Mouse (Mus musculus) kidney, postnatal 0 days (tissue): ENCODE measurements around the gene Mcoln3. TPM values are rescaled to one million over a fixed set of nuclear protein-coding genes. Genes with fewer than 3 reads are reported as not detected.

Experiments
- ATAC-seq: fragments of 200-750 bp; cut with Nextera tagmentation; replicated peaks from 2 replicates; pipeline ENCODE4 v1.8.0; 2017; ENCODE audit warnings: low read depth, moderate number of reproducible peaks, moderate TSS enrichment, moderate library complexity; ENCODE audit not compliant: low FRiP score
- DNase-seq: peaks from one replicate; pipeline ENCODE4 v3.0.0-alpha.2; 2016; ENCODE audit warnings: low spot score
- H3K27ac ChIP-seq: fragments of 300-500 bp; sonication (generic); 2 replicates; pipeline ENCODE4 v1.5.1; 2014; ENCODE audit warnings: mild to moderate bottlenecking
- H3K27me3 ChIP-seq: fragments of 300-500 bp; sonication (generic); 2 replicates; pipeline ENCODE4 v1.6.1; 2014; ENCODE audit warnings: low read length, mixed read lengths; ENCODE audit not compliant: insufficient read depth
- H3K36me3 ChIP-seq: fragments of 300-500 bp; sonication (generic); 2 replicates; pipeline ENCODE4 v1.6.1; 2014; ENCODE audit warnings: low read length, mixed read lengths; ENCODE audit not compliant: insufficient read depth
- H3K4me1 ChIP-seq: fragments of 300-500 bp; sonication (generic); replicated peaks from 2 replicates; pipeline ENCODE4 v1.6.1; 2014; ENCODE audit warnings: antibody characterized with exemption, low read length, mixed read lengths; ENCODE audit not compliant: insufficient read depth
- H3K4me2 ChIP-seq: fragments of 300-500 bp; sonication (generic); 2 replicates; pipeline ENCODE4 v1.6.1; 2014; ENCODE audit warnings: mild to moderate bottlenecking, low read length, moderate library complexity, mixed read lengths
- H3K4me3 ChIP-seq: fragments of 300-500 bp; sonication (generic); replicated peaks from 2 replicates; pipeline ENCODE4 v1.5.1; 2014; ENCODE audit warnings: low read depth, low read length
- H3K9ac ChIP-seq: fragments of 300-500 bp; sonication (generic); 2 replicates; pipeline ENCODE4 v1.6.1; 2014; ENCODE audit warnings: low read depth, low read length
- H3K9me3 ChIP-seq: fragments of 300-500 bp; sonication (generic); replicated peaks from 2 replicates; pipeline ENCODE4 v1.6.1; 2016; ENCODE audit warnings: low read length, inconsistent platforms, mixed read lengths
- CTCF ChIP-seq: IDR thresholded peaks from 2 replicates; pipeline ENCODE4 v1.5.1; 2016; ENCODE audit warnings: antibody characterized with exemption, low read depth, mild to moderate bottlenecking, moderate library complexity
- WGBS: fragments of 180-500 bp; shearing (Covaris S2); extraction: QIAGEN DNeasy Blood & Tissue Kit; methylation state at CpG from one replicate; pipeline ENCODE4 v1.1.7; 2014; 5-methylcytosine and 5-hydroxymethylcytosine counted together
- polyA plus RNA-seq: library from polyadenylated mRNA; unstranded; fragments of >200 nt; fragmentation: Nextera tagmentation; extraction: Ambion mirVana; gene quantifications from 2 replicates; pipeline ENCODE4 v1.2.1, GENCODE M21; 2015

Gene Mcoln3
- polyA plus RNA-seq, 1 experiment from 2014 or later = 34.7 TPM

DNA sequence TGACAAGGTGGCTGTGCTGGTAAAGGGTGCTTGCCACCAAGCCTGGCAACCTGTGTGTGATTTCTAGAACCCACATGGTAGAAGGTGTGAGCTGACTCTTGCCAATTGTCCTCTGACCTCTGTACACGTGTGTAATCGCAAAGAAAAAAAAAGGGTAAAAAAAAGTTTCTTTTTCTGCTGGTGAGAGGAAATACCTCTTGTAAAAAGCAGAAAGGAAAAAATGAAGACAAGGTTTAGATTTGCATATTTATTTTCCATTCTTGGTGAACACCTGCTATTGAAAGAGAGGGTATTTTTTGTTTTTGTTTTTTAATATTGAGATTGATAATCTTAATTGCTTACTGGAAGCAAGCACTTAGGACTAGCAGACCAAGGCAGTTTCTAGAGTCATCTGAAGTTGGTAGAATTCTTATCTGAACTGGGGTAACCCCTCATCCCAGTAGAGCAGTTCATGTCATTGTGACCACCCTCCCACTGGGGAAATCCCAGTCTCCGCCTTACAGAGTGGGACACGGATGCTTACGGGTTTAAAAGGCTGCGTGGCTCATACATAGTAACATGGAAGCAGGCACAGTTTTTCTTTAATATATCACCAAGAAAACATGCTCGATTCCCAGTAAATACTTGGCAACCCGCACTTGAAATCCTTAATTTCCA, 5.7 kb downstream of the Mcoln3 start:
- Histone ChIP-seq H3K4me1 (no peaks in the 10 kb centered on the region), H3K4me3 (no peak overlapping the region), H3K36me3 (no peaks in the 10 kb centered on the region), H3K27me3 (no peaks in the 10 kb centered on the region), H3K9me3 (no peaks in the 10 kb centered on the region), H3K27ac (no peak overlapping the region), H3K4me2 (no peak overlapping the region), H3K9ac (no peak overlapping the region)
- ATAC-seq (no peak), DNase-seq (no peak)
- no peak for TF ChIP-seq CTCF
- 83% methylated on average over 8 of the region's 8 CpGs for WGBS

DNA sequence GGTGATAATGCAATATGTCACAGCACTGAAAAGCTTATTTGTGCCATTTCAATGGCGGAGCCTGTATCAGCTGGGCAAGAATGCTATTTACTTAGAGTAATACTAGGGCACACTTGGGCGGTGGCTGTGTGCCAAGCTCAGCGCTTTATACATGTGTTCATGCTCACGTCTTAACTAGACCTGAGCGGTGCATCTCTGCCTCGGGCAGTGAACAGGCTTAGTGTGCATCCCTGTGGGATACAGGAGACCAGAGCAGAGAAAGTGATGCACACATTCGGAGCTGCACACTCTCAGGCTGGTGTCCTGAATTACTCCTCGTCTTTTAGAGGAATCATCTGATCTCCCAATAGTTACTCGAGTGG, 6.2 kb downstream of the Mcoln3 start:
- TF ChIP-seq CTCF = no peak
- WGBS = 81% methylated on average over 9 of the region's 9 CpGs
- Histone ChIP-seq H3K4me2 (no peak overlapping the region), H3K36me3 (no peaks in the 10 kb centered on the region), H3K4me1 (no peaks in the 10 kb centered on the region), H3K27ac (no peak overlapping the region), H3K9ac (no peak overlapping the region), H3K9me3 (no peaks in the 10 kb centered on the region), H3K27me3 (no peaks in the 10 kb centered on the region), H3K4me3 (no peak overlapping the region)
- no peak for DNase-seq
- no peak for ATAC-seq

DNA sequence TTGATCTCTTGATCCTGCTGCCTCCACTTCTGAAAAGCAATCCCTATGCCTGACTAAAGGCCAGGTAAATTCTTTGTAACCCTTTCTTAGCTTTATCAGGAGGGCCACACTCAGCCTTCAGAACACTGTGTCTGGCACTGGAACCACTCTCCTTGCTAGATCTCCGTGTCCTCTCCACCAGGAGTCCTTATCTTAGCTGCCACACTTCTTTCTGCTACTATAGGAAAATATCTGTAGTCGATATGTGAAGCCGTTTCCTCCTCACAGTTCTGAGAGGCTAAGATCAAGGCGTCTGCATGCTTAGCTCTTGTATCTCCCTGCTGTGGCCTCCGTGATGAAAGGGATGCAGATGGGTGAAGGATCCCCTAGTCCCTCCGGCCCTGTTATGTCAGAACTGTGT, 10.0 kb downstream of the Mcoln3 start:
- no peak overlapping the region for H3K9ac ChIP-seq
- 65% methylated on average over 6 of the region's 6 CpGs for WGBS
- H3K27me3 ChIP-seq = no peaks in the 10 kb centered on the region
- H3K27ac ChIP-seq = no peak overlapping the region
- no peaks in the 10 kb centered on the region for H3K9me3 ChIP-seq
- no peaks in the 10 kb centered on the region for H3K4me1 ChIP-seq
- no peak for ATAC-seq
- H3K4me2 ChIP-seq = no peak overlapping the region
- no peak for DNase-seq
- no peak overlapping the region for H3K4me3 ChIP-seq
- H3K36me3 ChIP-seq = no peaks in the 10 kb centered on the region
- no peak for TF ChIP-seq CTCF

DNA sequence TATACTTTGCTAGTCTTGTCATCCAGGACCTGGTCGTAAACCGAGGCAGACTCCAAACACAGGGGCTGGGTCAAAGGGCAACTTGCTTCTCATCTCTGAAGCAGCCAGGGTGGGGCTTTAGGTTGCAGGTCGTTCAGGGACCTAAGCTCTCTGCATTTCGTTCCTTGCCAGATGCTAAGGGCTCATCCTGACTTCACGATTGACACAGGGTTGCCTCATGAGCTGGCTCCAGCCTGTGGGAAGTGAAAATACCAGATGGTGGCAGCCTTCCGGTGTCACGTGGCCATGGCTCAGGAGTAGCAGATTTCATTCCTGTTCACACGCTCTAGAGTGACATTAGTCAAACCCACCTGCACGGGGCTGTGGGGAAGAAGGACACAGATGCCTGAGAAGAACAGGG, 17.6 kb downstream of the Mcoln3 start:
- DNase-seq (no peak), ATAC-seq (no peak)
- H3K4me1 ChIP-seq = no peaks in the 10 kb centered on the region
- H3K9me3 ChIP-seq = no peaks in the 10 kb centered on the region
- H3K9ac ChIP-seq = no peak overlapping the region
- 49% methylated on average over 9 of the region's 9 CpGs for WGBS
- no peak overlapping the region for H3K4me2 ChIP-seq
- H3K4me3 ChIP-seq = no peak overlapping the region
- no peak overlapping the region for H3K27ac ChIP-seq
- no peak for TF ChIP-seq CTCF
- H3K36me3 ChIP-seq = no peaks in the 10 kb centered on the region
- no peaks in the 10 kb centered on the region for H3K27me3 ChIP-seq

DNA sequence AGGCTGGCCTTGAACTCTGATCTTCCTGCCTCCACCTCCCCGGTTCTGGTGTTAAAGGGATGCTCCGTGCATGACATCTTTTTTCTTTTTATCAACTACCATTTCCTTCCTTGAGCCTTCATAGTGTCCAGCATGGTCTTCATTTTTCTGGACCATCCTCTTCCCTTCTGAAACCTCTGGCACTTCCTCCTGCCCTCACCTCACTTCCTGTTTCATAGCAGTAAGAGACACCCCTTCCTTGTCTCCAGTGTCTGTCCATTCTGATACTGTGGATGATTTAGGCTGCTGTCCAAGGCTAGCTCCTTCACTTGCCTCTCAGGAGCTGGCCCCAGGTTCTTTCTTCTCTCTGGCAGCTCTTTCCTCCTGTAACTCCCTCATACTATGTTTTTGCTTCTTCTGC, 18.2 kb downstream of the Mcoln3 start:
- WGBS = 88% methylated on average over 2 of the region's 2 CpGs
- ATAC-seq (no peak), DNase-seq (no peak)
- Histone ChIP-seq H3K27me3 (no peaks in the 10 kb centered on the region), H3K9me3 (no peaks in the 10 kb centered on the region), H3K27ac (no peak overlapping the region), H3K4me2 (no peak overlapping the region), H3K4me1 (no peaks in the 10 kb centered on the region), H3K9ac (no peak overlapping the region), H3K36me3 (no peaks in the 10 kb centered on the region), H3K4me3 (no peak overlapping the region)
- TF ChIP-seq CTCF = no peak

DNA sequence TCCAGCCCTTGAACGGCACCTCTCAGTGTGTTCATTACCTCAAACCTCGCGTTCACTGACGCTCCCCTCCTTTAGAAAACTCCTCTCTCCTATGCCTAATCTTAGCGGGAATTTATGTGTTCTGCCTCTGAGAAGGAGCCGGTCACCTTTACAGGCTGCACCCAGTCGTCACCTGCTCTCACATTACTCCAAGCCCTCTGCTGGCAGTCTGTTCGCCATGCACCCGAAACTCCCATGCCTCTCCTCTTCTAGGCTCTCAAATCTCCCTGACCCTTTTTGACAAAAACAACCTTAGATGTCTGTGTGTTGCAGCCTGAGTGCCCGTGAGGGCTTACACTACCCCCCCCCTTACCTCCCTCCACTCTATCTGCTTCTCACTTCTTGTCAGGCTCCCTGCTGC, 19.2 kb downstream of the Mcoln3 start:
- DNase-seq (peak; percentile 51), ATAC-seq (0 out of 2 replicates have a peak, but pooled peaks have one; percentile 61)
- Histone ChIP-seq H3K27ac (no peak overlapping the region), H3K4me2 (no peak overlapping the region), H3K4me1 (no peaks in the 10 kb centered on the region), H3K36me3 (no peaks in the 10 kb centered on the region), H3K27me3 (no peaks in the 10 kb centered on the region), H3K9ac (no peak overlapping the region), H3K9me3 (no peaks in the 10 kb centered on the region), H3K4me3 (no peak overlapping the region)
- 30% methylated on average over 10 of the region's 10 CpGs for WGBS
- peak; percentile 66 for TF ChIP-seq CTCF

DNA sequence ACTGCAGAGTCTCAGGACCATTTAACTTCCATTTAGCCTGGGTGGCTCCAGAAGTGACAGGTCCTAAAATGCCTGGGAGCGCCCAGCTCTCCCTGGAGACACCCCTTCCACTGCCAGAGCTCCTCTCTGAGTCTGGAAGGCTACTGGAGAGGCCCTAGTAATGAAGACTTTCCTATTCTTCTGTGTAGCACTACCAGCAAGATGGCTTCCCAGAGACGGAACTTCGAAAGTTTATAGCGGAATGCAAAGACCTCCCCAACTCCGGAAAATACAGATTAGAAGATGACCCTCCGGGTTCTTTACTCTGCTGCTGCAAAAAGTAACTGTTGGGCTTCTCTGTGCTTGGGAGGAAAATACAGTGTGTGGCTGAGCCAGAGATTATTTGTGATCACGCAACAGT, 23.0 kb downstream of the Mcoln3 start:
- Histone ChIP-seq H3K9me3 (no peaks in the 10 kb centered on the region), H3K9ac (no peak overlapping the region), H3K36me3 (no peaks in the 10 kb centered on the region), H3K4me3 (no peak overlapping the region), H3K4me1 (no peaks in the 10 kb centered on the region), H3K4me2 (no peak overlapping the region), H3K27me3 (no peaks in the 10 kb centered on the region), H3K27ac (no peak overlapping the region)
- DNase-seq (no peak), ATAC-seq (no peak)
- WGBS = 92% methylated on average over 7 of the region's 7 CpGs
- TF ChIP-seq CTCF = no peak
